Mouse (Mus musculus): Measurements from ENCODE around the gene Arrdc3. TPM values are rescaled to one million over a fixed set of nuclear protein-coding genes. Genes with fewer than 3 reads are reported as not detected.
A peak's percentile ranks its signal among the peaks of the same experiment; 100 is the strongest.

The Arrdc3 gene
- 52.2 and 56.2 TPM in 2 replicates for polyA plus RNA-seq (2016; fragmentation: Nextera tagmentation; extraction: Ambion mirVana)

DNA sequence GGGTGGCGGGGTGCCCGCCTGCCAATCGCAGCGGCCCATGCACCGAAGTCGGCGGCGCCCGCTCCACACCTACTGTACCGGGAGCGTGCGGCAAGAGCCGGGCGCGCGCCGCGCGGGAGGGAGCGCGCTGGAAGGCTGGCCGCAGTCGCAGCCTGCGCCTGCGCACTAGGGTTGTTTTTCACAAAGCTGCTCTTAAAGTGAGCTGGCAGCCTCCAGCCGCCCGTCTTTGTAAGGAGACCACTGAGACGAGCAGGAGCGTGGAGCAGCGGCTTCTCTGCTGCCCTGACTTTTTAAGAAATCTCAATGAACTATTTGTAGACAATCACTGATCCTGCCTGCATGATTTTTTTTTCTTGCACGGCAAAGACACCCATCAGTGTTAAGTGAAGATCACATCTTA is at the start of gene Arrdc3:
Gene Arrdc3, plus strand, starts transcription at position 195 of the 400 bp plus-strand sequence.
- no peaks in the 10 kb centered on the region for H3K27me3 ChIP-seq (replicated peaks; ENCODE audit: low read depth, poor library complexity, severe bottlenecking)
- peak within 1 kb of the TSS; percentile 90 for H3K4me3 ChIP-seq
- 0 out of 2 replicates have a peak, but pooled peaks cover 3% of the 10 kb centered on the region for H3K4me1 ChIP-seq
- H3K9me3 ChIP-seq: no peaks in the 10 kb centered on the region
- peak within 1 kb of the TSS; percentile 100 for H3K27ac ChIP-seq (replicated peaks)
- DNase-seq (ENCODE audit: low spot score): peak; percentile 96
- peaks cover 9% of the 10 kb centered on the region for H3K36me3 ChIP-seq (replicated peaks)
- WGBS: under 1% methylated on average over 31 of the region's 31 CpGs

DNA sequence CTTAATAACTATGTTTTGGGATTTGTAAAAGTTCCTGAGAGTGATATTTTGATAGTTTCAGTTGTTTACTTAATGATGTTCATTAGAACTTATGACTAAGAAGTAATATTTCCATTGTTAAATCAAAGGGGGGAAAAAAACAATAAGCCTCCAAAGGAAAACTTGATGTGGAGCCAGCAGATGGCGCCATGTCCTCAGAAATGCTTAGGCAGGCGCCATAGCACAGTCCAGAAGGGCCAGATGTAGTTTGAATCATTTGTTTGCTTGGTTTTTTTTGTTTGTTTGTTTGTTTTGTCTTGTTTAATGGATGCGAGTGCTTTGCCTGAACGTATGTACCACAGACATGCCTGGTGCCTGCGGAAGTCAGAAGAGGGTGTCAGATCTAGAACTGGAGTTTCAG is 21.0 kb upstream of the Arrdc3 start:
- 13% methylated on average over 5 of the region's 5 CpGs for WGBS
- peak; percentile 70 for DNase-seq (ENCODE audit: low spot score)
- H3K27ac ChIP-seq (replicated peaks): no peak overlapping the region
- H3K4me3 ChIP-seq: no peak overlapping the region
- H3K36me3 ChIP-seq (replicated peaks): no peaks in the 10 kb centered on the region
- no peaks in the 10 kb centered on the region for H3K9me3 ChIP-seq
- H3K27me3 ChIP-seq (replicated peaks; ENCODE audit: low read depth, poor library complexity, severe bottlenecking): no peaks in the 10 kb centered on the region
- no peaks in the 10 kb centered on the region for H3K4me1 ChIP-seq

DNA sequence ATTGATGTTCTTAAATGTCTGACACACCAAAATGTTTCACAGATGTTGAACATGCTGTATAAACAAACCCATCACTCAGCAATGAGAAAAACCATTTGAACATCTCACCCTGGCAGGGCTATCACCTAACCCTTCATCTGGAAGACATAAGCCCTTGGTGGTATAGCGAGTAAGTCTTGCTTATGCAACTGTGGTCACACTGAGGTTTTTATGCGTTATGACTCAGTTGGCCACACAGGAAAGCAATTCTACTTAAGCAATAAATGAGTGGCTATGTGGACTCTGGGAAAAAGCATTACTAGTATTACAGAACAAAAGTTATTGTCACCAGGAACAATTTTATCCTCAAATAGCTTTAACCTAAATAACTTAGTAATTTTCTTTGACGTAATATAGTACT is 19.0 kb upstream of the Arrdc3 start:
- Histone ChIP-seq H3K4me1 (no peaks in the 10 kb centered on the region), H3K27me3 (replicated peaks; ENCODE audit: low read depth, poor library complexity, severe bottlenecking) (no peaks in the 10 kb centered on the region), H3K4me3 (no peak overlapping the region), H3K27ac (replicated peaks) (no peak overlapping the region), H3K36me3 (replicated peaks) (no peaks in the 10 kb centered on the region), H3K9me3 (no peaks in the 10 kb centered on the region)
- WGBS: 81% methylated on average over 3 of the region's 3 CpGs
- no peak for DNase-seq (ENCODE audit: low spot score)

- Histone ChIP-seq H3K27ac (replicated peaks) (no peak overlapping the region), H3K4me3 (no peak overlapping the region), H3K4me1 (no peaks in the 10 kb centered on the region), H3K9me3 (no peaks in the 10 kb centered on the region), H3K27me3 (replicated peaks; ENCODE audit: low read depth, poor library complexity, severe bottlenecking) (no peaks in the 10 kb centered on the region), H3K36me3 (replicated peaks) (no peaks in the 10 kb centered on the region)
- DNase-seq (ENCODE audit: low spot score): no peak
- 92% methylated on average over 5 of the region's 5 CpGs for WGBS
Observed at GRCm38 (mm10) chr13:80875126-80875525, 8.1 kb upstream of the Arrdc3 start.

DNA sequence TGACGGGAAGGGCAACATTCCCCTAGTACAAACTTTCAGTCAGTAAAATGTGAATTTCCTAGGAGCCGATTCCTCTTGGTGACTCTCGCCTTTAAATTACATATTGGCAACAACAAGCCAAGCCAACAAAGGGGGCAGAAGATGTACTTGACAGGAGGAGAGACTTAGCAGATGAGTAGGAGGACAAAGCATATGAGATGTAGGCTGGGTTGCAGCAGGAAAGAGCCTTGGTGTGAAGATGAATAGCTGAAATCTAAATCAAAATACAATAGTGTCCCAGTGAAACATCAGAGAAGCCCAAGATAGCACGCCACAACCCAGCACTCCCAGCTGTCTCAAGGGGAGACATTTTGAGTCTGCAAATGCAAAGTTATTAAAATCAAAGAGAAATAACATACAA is 2.4 kb upstream of the Arrdc3 start:
- H3K4me3 ChIP-seq: no peak overlapping the region
- no peaks in the 10 kb centered on the region for H3K4me1 ChIP-seq
- WGBS: 88% methylated on average over 4 of the region's 4 CpGs
- H3K27me3 ChIP-seq (replicated peaks; ENCODE audit: low read depth, poor library complexity, severe bottlenecking): no peaks in the 10 kb centered on the region
- H3K36me3 ChIP-seq (replicated peaks): no peaks in the 10 kb centered on the region
- DNase-seq (ENCODE audit: low spot score): no peak
- no peak overlapping the region for H3K27ac ChIP-seq (replicated peaks)
- no peaks in the 10 kb centered on the region for H3K9me3 ChIP-seq

DNA sequence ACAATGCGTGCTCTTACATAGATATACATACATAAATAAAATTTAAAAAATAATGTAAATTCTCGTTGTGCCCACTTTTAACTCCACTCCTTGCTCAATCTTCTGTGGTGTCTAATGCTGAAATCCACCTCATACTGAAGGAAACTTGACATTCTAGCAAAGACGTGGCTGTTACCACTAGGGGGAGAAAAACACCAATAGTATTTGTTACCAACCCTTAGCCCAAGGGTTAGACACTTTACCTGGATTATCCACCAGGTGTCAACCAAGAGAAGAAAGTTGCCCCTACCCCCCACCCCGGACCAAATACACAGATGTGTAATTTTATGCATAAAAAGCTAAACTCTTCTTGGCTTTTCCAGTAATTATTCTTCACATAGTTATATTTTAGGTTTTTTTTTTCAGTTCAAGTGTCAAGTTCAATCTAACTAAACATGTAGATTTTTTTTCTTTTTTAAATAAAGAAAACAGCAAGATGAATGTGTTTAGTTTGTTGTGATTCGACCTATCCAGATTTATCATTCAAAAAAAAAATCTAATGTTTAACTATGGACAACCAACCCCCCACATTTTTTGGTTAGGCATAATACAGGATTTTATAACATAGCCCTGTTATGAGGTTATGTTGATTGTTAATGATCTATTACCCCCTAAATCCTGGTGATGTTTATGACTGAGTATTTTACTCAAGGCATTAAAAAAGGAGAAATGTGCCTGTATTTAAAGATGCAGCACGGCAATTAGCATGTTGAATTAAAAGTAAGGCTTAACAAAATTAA is 1.3 kb upstream of the Arrdc3 start:
- Histone ChIP-seq H3K27ac (replicated peaks) (peak overlapping the region; percentile 100), H3K4me1 (0 out of 2 replicates have a peak, but pooled peaks cover 2% of the 10 kb centered on the region), H3K36me3 (replicated peaks) (no peaks in the 10 kb centered on the region), H3K27me3 (replicated peaks; ENCODE audit: low read depth, poor library complexity, severe bottlenecking) (no peaks in the 10 kb centered on the region), H3K9me3 (no peaks in the 10 kb centered on the region), H3K4me3 (peak overlapping the region; percentile 90)
- DNase-seq (ENCODE audit: low spot score): peak; percentile 64
- WGBS: 23% methylated on average over 6 of the region's 6 CpGs

- 1% methylated on average over 23 of the region's 23 CpGs for WGBS
Observed at GRCm38 (mm10) chr13:80882716-80883135, 458 bp upstream of the Arrdc3 start.

GRCm38 (mm10) chr13:80883649-80884376 is 629 bp downstream of the Arrdc3 start:
- H3K4me1 ChIP-seq: 0 out of 2 replicates have a peak, but pooled peaks cover 3% of the 10 kb centered on the region
- H3K27ac ChIP-seq (replicated peaks): peak overlapping the region; percentile 100
- no peaks in the 10 kb centered on the region for H3K9me3 ChIP-seq
- under 1% methylated on average over 23 of the region's 23 CpGs for WGBS
- DNase-seq (ENCODE audit: low spot score): peak; percentile 30
- peaks cover 15% of the 10 kb centered on the region for H3K36me3 ChIP-seq (replicated peaks)
- peak overlapping the region; percentile 90 for H3K4me3 ChIP-seq
- no peaks in the 10 kb centered on the region for H3K27me3 ChIP-seq (replicated peaks; ENCODE audit: low read depth, poor library complexity, severe bottlenecking)

More at GRCm38 (mm10) chr13:80882716-80883135, 458 bp upstream of the Arrdc3 start:
- Histone ChIP-seq H3K36me3 (replicated peaks) (peaks cover 4% of the 10 kb centered on the region), H3K27me3 (replicated peaks; ENCODE audit: low read depth, poor library complexity, severe bottlenecking) (no peaks in the 10 kb centered on the region), H3K4me3 (peak overlapping the region; percentile 90), H3K9me3 (no peaks in the 10 kb centered on the region), H3K27ac (replicated peaks) (peak overlapping the region; percentile 100), H3K4me1 (0 out of 2 replicates have a peak, but pooled peaks cover 3% of the 10 kb centered on the region)
- DNase-seq (ENCODE audit: low spot score): no peak

DNA sequence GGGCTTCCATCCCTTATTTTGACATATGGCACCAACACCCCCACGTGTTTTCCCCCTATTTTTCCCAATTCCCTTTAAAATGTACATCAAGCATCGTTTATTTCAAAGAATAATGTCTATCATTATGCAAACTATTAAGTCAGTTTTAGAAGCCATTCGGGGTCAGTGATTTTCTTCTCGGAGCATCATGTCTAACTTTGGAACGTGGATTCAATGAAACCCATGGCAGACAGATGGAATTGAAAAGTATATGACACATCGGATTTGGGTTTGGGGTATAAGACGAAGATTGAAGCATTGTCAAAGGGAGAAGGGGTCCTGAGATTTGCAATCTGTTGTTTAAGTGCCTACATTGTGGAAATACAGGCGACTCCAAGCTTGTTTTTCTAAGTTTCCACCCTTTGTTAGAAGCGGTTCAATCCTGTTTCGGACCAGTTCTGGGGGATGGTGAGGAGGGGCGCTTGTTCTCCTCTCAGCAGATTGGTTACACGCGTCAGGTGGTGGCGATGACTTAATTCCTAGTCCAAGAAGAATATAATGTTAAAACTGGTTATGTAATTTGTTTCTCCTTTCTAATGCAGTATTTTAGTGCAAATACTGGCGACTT is 1.3 kb downstream of the Arrdc3 start:
- H3K9me3 ChIP-seq: no peaks in the 10 kb centered on the region

GRCm38 (mm10) chr13:80885103-80885833 is 2.1 kb downstream of the Arrdc3 start:
- H3K9me3 ChIP-seq: no peaks in the 10 kb centered on the region
- WGBS: under 1% methylated on average over 47 of the region's 47 CpGs
- peak; percentile 96 for DNase-seq (ENCODE audit: low spot score)
- H3K36me3 ChIP-seq (replicated peaks): peaks cover 29% of the 10 kb centered on the region
- peak overlapping the region; percentile 90 for H3K4me3 ChIP-seq
- peak overlapping the region; percentile 100 for H3K27ac ChIP-seq (replicated peaks)
- no peaks in the 10 kb centered on the region for H3K27me3 ChIP-seq (replicated peaks; ENCODE audit: low read depth, poor library complexity, severe bottlenecking)
- 0 out of 2 replicates have a peak, but pooled peaks cover 3% of the 10 kb centered on the region for H3K4me1 ChIP-seq

More for the DNA sequence above, 1.3 kb downstream of the Arrdc3 start:
- Histone ChIP-seq H3K4me1 (0 out of 2 replicates have a peak, but pooled peaks cover 3% of the 10 kb centered on the region), H3K36me3 (replicated peaks) (peaks cover 22% of the 10 kb centered on the region), H3K4me3 (peak overlapping the region; percentile 90), H3K27ac (replicated peaks) (peak overlapping the region; percentile 100), H3K27me3 (replicated peaks; ENCODE audit: low read depth, poor library complexity, severe bottlenecking) (no peaks in the 10 kb centered on the region)
- peak; percentile 87 for DNase-seq (ENCODE audit: low spot score)
- under 1% methylated on average over 15 of the region's 15 CpGs for WGBS

DNA sequence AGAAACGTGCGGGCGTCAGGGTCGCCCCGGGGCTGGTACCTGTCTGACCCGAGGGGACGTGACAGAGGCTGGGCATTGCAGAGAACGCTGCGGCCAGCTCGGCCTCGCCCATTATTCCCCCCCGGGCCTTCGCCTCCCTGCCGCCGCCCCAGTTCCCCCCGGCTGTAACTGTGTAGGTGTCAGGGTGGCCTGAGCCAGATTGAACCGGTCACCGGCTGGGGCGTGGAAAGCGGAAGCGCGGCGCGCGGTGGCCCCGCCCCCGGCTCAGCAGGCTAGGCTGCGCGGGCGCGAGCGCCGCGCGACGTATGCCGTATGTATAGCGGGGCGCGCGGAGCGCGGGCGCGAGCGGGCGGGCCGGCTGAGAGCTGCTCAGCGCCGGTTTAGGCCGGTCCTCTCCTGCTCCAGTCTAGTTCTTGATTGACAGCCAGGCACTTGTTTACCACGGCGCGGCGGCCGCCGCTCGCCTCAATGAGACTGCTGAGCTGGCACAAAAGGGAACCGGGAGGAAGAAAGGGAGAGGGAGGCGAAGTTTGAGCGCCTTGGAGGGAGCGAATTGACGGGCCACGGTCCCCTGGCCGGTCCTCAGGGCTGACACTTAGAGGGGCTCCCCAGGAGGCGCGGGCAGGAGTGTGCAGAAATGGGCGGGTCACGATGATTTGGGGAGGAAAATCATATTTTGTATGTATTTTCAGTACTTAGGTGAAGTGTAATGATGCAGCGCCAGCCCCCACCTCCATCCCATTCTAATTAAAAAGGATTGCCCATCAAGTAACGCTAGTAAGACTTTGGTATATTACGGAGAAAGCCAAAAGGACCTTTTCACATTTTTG is 2.9 kb downstream of the Arrdc3 start:
- H3K27ac ChIP-seq (replicated peaks): peak overlapping the region; percentile 100
- H3K4me1 ChIP-seq: 0 out of 2 replicates have a peak, but pooled peaks cover 3% of the 10 kb centered on the region
- no peaks in the 10 kb centered on the region for H3K9me3 ChIP-seq
- peaks cover 37% of the 10 kb centered on the region for H3K36me3 ChIP-seq (replicated peaks)
- peak; percentile 97 for DNase-seq (ENCODE audit: low spot score)
- H3K4me3 ChIP-seq: peak overlapping the region; percentile 90
- WGBS: under 1% methylated on average over 72 of the region's 72 CpGs
- H3K27me3 ChIP-seq (replicated peaks; ENCODE audit: low read depth, poor library complexity, severe bottlenecking): no peaks in the 10 kb centered on the region
